Mouse (Mus musculus) colon, adult 2 months (tissue): Measurements from ENCODE around the gene Vmn1r66. TPM values are rescaled to one million over a fixed set of nuclear protein-coding genes. Genes with fewer than 3 reads are reported as not detected.

Source experiments
- polyA plus RNA-seq: library from polyadenylated mRNA; depleted of rRNA; stranded (reverse); fragments of >200 nt; gene quantifications from 2 replicates; pipeline ENCODE4 v1.2.3, GENCODE M21; 2012; rRNA removed

Vmn1r66 gene
- not detected in 2 replicates for polyA plus RNA-seq

GRCm38 (mm10) chr7:10277906-10278305 is at the start of gene Vmn1r66:
Gene Vmn1r66 (minus strand): TSS chr7:10278006.

Other genes with a start within 250 kb of the Vmn1r66 start
- gene Vmn2r50, start 224.7 kb downstream of the Vmn1r66 start, polyA plus RNA-seq = not detected in 2 replicates
- not detected in 2 replicates for gene Vmn2r51, start 172.3 kb downstream of the Vmn1r66 start, polyA plus RNA-seq
- gene Vmn2r52, start 101.4 kb downstream of the Vmn1r66 start, polyA plus RNA-seq = not detected in 2 replicates
- not detected in 2 replicates for gene Vmn1r67, start 165.3 kb upstream of the Vmn1r66 start, polyA plus RNA-seq
- 0.10 and 0.22 TPM in 2 replicates for gene Zik1, start 217.4 kb upstream of the Vmn1r66 start, polyA plus RNA-seq